Mouse (Mus musculus): ENCODE data around the gene Coro1c. TPM values are rescaled to one million over a fixed set of nuclear protein-coding genes. Genes with fewer than 3 reads are reported as not detected.

Gene Coro1c
- polyA plus RNA-seq (2012; rRNA removed): 134 and 165 TPM in 2 replicates

DNA sequence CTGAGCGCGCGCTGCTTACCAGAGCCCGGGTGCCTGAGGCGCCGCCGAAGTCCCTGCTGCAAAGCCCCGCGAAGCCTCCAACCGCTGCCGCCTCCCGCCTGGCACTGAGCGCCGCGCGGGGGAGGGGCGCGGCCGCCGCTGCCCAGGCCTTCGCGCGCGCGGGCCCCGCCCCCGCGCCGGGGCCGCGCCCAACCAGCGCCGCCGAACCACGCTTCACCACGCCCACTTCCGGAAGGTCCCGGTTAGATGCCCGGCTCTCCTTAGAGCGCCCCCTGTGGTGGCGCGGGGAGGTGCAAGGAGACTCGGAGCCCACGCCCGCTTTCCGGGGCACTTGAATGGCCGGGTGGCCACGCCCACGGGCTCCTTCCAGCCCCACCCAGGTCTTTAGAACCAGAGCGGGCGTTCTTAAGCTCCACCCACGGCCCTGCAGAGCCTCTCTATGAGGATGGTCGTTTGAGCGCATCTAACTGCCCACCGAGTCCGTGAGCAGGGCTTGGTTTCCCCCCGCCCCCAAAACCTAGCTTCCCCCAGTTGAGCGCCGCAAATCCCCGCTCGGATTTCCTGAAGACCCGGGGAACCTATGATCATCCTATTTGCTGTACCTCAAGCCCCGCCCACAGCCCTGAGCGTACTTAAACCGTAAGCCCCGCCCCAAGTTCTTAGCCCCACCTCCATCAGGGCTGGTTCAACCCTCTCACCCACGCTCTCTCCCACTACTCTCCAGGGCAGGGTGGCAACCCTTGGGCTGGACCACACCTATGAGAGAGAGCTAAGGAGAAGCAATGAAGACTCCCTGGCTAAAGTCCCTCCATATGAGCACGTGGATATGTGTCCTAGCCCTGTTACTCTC lies at the start of gene Coro1c:
Gene Coro1c (minus strand): TSS at position 167 of the 850 bp plus-strand sequence.

DNA sequence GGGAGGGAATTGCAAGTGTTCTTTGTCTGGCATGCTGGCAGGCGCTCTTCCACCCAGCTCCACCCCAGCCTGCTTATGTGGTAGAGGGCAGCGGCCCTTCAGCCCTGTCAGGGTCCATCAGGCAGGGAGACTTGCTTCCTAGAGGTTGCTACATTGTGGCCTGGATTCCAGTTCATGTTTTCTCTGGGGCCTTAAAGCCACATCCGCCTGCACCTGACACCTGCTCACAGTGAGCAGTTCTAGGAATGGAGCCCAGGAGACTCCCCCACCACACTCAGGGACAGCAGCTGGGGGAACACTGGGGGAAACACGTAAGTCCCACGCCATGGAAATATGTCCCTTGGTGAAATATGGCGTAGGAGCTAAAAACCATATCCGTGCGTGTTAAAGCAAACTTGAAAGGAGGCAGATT lies 76.1 kb downstream of the Coro1c start, which contains the start of gene Selplg:
Gene Selplg (minus strand): TSS at position 155 of the 412 bp plus-strand sequence.

DNA sequence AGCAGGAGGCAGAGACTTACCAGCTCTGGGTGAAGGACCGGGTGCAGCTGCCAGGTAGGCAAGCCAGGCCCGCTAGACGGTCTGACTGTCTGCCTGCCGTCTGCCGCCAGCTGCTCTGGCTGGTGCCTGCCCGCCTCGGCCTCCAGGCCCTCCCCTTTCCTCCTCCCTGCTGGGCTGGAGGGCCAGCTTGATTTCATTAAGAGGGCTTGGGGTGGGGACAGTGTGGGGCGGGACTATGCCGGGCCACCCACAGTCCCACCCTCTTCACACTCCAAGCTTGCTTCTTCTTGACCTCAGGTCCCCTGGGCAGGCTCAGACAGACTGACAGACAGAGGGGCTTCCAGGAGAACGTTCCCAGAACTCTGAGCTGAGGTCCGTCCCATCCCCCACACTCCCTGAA lies 108.3 kb downstream of the Coro1c start, which contains the start of gene Tmem119:
Gene Tmem119 (minus strand): TSS at position 237 of the 400 bp plus-strand sequence.

Other genes starting within 250 kb of the Coro1c start
- not detected in 2 replicates for gene 1700069L16Rik, start 184.0 kb downstream of the Coro1c start, polyA plus RNA-seq (2012; rRNA removed)
- gene Ficd, start 173.0 kb downstream of the Coro1c start, polyA plus RNA-seq (2012; rRNA removed): 2.4 and 3.3 TPM in 2 replicates
- 75.6 and 137 TPM in 2 replicates for gene Sart3, start 136.2 kb downstream of the Coro1c start, polyA plus RNA-seq (2012; rRNA removed)
- gene Iscu, start 136.0 kb downstream of the Coro1c start, polyA plus RNA-seq (2012; rRNA removed): 92.1 and 146 TPM in 2 replicates
- 11.4 and 34.8 TPM in 2 replicates for gene Tmem119, start 108.2 kb downstream of the Coro1c start, polyA plus RNA-seq (2012; rRNA removed)
- 1.1 and 1.2 TPM in 2 replicates for gene Selplg, start 76.1 kb downstream of the Coro1c start, polyA plus RNA-seq (2012; rRNA removed)
- 13.4 and 17.3 TPM in 2 replicates for gene Ssh1, start 85.1 kb upstream of the Coro1c start, polyA plus RNA-seq (2012; rRNA removed)
- gene Dao, start 94.9 kb upstream of the Coro1c start, polyA plus RNA-seq (2012; rRNA removed): 0.07 TPM in 1 of 2 replicates, not detected in the other
- 21.5 and 25.4 TPM in 2 replicates for gene Usp30, start 156.7 kb upstream of the Coro1c start, polyA plus RNA-seq (2012; rRNA removed)
- 12.4 and 16.1 TPM in 2 replicates for gene Svop, start 182.8 kb upstream of the Coro1c start, polyA plus RNA-seq (2012; rRNA removed)
- 13.1 and 20.6 TPM in 2 replicates for gene Alkbh2, start 219.5 kb upstream of the Coro1c start, polyA plus RNA-seq (2012; rRNA removed)
- 29.0 and 34.1 TPM in 2 replicates for gene Ung, start 221.6 kb upstream of the Coro1c start, polyA plus RNA-seq (2012; rRNA removed)
- gene Acacb, start 237.8 kb upstream of the Coro1c start, polyA plus RNA-seq (2012; rRNA removed): 2.7 and 3.7 TPM in 2 replicates

All from central nervous system, embryonic 11.5 days (tissue).